Mouse (Mus musculus) neural tube, embryonic 15.5 days (tissue): ENCODE data around the gene Rufy1. TPM values are rescaled to one million over a fixed set of nuclear protein-coding genes. Genes with fewer than 3 reads are reported as not detected.
"Not testable (repeated sequence)": the region's sequence is repeated elsewhere in the genome, so short reads cannot be mapped to it uniquely, and the experiment has no call there.

Experiments used
- ATAC-seq: fragments of 200-750 bp; cut with Nextera tagmentation; 2 replicates; pipeline ENCODE4 v1.8.0; 2017; ENCODE audit warnings: mild to moderate bottlenecking, moderate TSS enrichment, moderate library complexity; ENCODE audit not compliant: low FRiP score
- H3K27ac ChIP-seq: fragments of 300-500 bp; sonication (generic); replicated peaks from 2 replicates; pipeline ENCODE4 v1.5.1; 2015; ENCODE audit warnings: mild to moderate bottlenecking, inconsistent platforms
- H3K27me3 ChIP-seq: fragments of 300-500 bp; sonication (generic); replicated peaks from 2 replicates; pipeline ENCODE4 v1.6.1; 2015; ENCODE audit warnings: inconsistent platforms
- H3K36me3 ChIP-seq: fragments of 300-500 bp; sonication (generic); 2 replicates; pipeline ENCODE4 v1.6.1; 2015; ENCODE audit warnings: inconsistent platforms
- H3K4me1 ChIP-seq: fragments of 300-500 bp; sonication (generic); 2 replicates; pipeline ENCODE4 v1.6.1; 2015; ENCODE audit warnings: inconsistent platforms
- H3K4me2 ChIP-seq: fragments of 300-500 bp; sonication (generic); 2 replicates; pipeline ENCODE4 v1.6.1; 2015; ENCODE audit warnings: inconsistent platforms, mild to moderate bottlenecking, moderate library complexity
- H3K4me3 ChIP-seq: fragments of 300-500 bp; sonication (generic); replicated peaks from 2 replicates; pipeline ENCODE4 v1.5.1; 2015; ENCODE audit warnings: mild to moderate bottlenecking, inconsistent platforms
- H3K9ac ChIP-seq: fragments of 300-500 bp; sonication (generic); replicated peaks from 2 replicates; pipeline ENCODE4 v1.6.1; 2015; ENCODE audit warnings: mild to moderate bottlenecking, inconsistent platforms
- H3K9me3 ChIP-seq: fragments of 300-500 bp; sonication (generic); replicated peaks from 2 replicates; pipeline ENCODE4 v1.6.1; 2016; ENCODE audit warnings: inconsistent platforms
- WGBS: fragments of 180-500 bp; shearing (Covaris S2); methylation state at CpG from one replicate; pipeline ENCODE4 v1.1.7; 2015; ENCODE audit warnings: mixed read lengths; 5-methylcytosine and 5-hydroxymethylcytosine counted together
- microRNA counts: library from miRNA; unstranded; fragments of <30 nt; microRNA quantifications from one replicate; lab custom pipeline; 2016
- microRNA-seq: library from miRNA; unstranded; fragments of <30 nt; microRNA quantifications from one replicate; pipeline ENCODE4, GENCODE M21; 2017
- polyA plus RNA-seq: library from polyadenylated mRNA; unstranded; fragments of >200 nt; fragmentation: Nextera tagmentation; extraction: Ambion mirVana; gene quantifications from 2 replicates; pipeline ENCODE4 v1.2.1, GENCODE M21; 2015

The Rufy1 gene
- polyA plus RNA-seq, 1 experiment from 2014 or later = 25.1 TPM

GRCm38 (mm10) chr11:50361282-50361681 lies 69.6 kb downstream of the Rufy1 start:
- whole genome bisulfite sequencing = 81% methylated on average over 1 of the region's 1 CpGs
- not testable (repeated sequence) for H3K9ac ChIP-seq, H3K9me3 ChIP-seq, H3K4me3 ChIP-seq, ATAC-seq, H3K4me2 ChIP-seq, H3K36me3 ChIP-seq, H3K27ac ChIP-seq, H3K27me3 ChIP-seq
- H3K4me1 ChIP-seq = peaks cover 13% of the 10 kb centered on the region

DNA sequence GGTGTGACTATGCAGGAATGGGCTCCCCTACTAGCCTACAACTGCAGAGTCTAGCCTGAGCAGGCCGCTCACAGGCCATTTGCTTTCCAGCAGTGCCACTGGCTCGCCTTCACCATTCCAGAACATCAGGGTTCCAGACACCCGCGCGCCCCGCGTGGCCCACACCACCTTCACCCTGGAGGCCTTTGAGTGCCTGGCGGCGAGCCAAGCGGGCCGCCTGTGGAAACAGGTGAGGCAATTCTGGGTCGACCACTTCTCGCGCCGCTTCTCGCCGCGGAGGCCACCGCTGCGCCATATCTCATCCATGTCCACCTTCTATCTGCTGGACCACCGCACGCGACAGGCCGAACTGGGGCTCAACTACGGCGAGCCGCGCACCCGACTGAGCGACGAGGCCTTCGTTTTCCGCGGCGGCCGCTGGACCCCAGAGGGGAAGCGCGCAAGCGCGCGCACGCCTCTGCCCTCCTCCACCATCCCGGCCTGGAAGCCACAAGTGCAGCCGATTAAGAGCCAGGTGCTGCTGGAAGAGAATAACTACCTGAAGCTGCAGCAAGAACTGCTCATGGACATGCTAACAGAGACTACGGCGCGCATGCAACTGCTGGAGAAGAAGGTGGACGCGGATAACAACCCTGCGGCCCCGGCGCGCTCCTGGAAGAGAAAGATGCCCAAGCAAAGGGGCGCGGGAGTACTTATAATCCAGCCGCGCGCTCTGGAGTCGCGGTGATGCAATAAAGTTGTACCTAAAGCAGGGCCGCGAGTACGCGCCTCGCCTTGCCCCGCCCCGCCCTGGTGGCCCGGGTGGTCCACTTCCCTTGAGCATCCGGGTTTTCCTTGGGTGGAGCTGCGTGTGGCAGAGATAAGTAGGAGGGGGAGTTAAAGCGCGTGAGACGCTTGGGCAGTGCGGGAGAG lies 71.7 kb downstream of the Rufy1 start:
- Histone ChIP-seq H3K4me2 (peak overlapping the region; percentile 92), H3K36me3 (no peaks in the 10 kb centered on the region), H3K27me3 (0 out of 2 replicates have a peak, but pooled peaks cover 4% of the 10 kb centered on the region), H3K9me3 (no peaks in the 10 kb centered on the region), H3K4me1 (peaks cover 16% of the 10 kb centered on the region), H3K9ac (peak overlapping the region; percentile 54), H3K4me3 (peak overlapping the region; percentile 55), H3K27ac (peak overlapping the region; percentile 82)
- 2% methylated on average over 74 of the region's 74 CpGs for WGBS
- peak; percentile 86 for ATAC-seq

DNA sequence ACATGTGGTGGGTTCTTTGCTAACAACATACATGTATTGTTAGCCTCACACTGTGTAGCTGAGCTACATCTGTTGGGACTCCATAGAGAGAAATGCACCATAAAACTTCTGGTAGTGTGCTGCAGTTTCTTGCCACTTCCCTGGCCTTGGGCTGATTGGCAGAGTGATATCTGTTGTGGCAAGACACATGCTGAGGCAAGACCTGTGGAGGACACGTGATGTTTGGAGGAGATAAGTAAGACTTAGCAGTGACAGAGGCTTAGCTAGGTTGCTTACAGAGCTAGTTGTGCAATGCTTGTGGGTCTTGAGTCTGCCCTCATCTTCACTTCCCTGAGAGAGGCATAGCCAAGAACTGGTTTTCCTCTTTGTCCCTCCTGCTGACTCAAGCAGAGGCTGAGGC lies 75.5 kb downstream of the Rufy1 start:
- H3K27ac ChIP-seq = no peak overlapping the region
- no peak overlapping the region for H3K9ac ChIP-seq
- no peak overlapping the region for H3K4me3 ChIP-seq
- no peak for ATAC-seq
- no peaks in the 10 kb centered on the region for H3K9me3 ChIP-seq
- no peaks in the 10 kb centered on the region for H3K36me3 ChIP-seq
- peaks cover 16% of the 10 kb centered on the region for H3K4me1 ChIP-seq
- 68% methylated on average over 1 of the region's 1 CpGs for WGBS
- 0 out of 2 replicates have a peak, but pooled peaks cover 4% of the 10 kb centered on the region for H3K27me3 ChIP-seq
- H3K4me2 ChIP-seq = no peak overlapping the region

- ATAC-seq = no peak
- Histone ChIP-seq H3K9me3 (no peaks in the 10 kb centered on the region), H3K4me2 (no peak overlapping the region), H3K36me3 (no peaks in the 10 kb centered on the region), H3K27me3 (0 out of 2 replicates have a peak, but pooled peaks cover 4% of the 10 kb centered on the region), H3K4me3 (no peak overlapping the region), H3K4me1 (peaks cover 16% of the 10 kb centered on the region), H3K9ac (no peak overlapping the region), H3K27ac (no peak overlapping the region)
- 58% methylated on average over 3 of the region's 3 CpGs for WGBS
These were observed 76.1 kb downstream of the Rufy1 start for GRCm38 (mm10) chr11:50354851-50355250.

GRCm38 (mm10) chr11:50354162-50354561 lies 76.8 kb downstream of the Rufy1 start, which contains the start of gene Cby3:
TSS of gene Cby3 (plus strand) at chr11:50354462.
- H3K27me3 ChIP-seq = 0 out of 2 replicates have a peak, but pooled peaks cover 4% of the 10 kb centered on the region

GRCm38 (mm10) chr11:50352177-50352576 lies 78.7 kb downstream of the Rufy1 start:
- H3K36me3 ChIP-seq = no peaks in the 10 kb centered on the region
- no peak overlapping the region for H3K4me3 ChIP-seq
- no peaks in the 10 kb centered on the region for H3K9me3 ChIP-seq
- no peak overlapping the region for H3K27ac ChIP-seq
- 0 out of 2 replicates have a peak, but pooled peaks cover 2% of the 10 kb centered on the region for H3K4me1 ChIP-seq
- WGBS = 72% methylated on average over 2 of the region's 2 CpGs
- H3K27me3 ChIP-seq = no peaks in the 10 kb centered on the region
- no peak overlapping the region for H3K4me2 ChIP-seq
- ATAC-seq = no peak
- no peak overlapping the region for H3K9ac ChIP-seq

More at GRCm38 (mm10) chr11:50354162-50354561, 76.8 kb downstream of the Rufy1 start, which contains the start of gene Cby3:
- H3K27ac ChIP-seq = no peak within 1 kb of the TSS
- H3K9ac ChIP-seq = no peak within 1 kb of the TSS
- no peak within 1 kb of the TSS for H3K4me2 ChIP-seq
- no peak for ATAC-seq
- no peaks in the 10 kb centered on the region for H3K9me3 ChIP-seq
- H3K36me3 ChIP-seq = no peaks in the 10 kb centered on the region
- peaks cover 10% of the 10 kb centered on the region; the same call in 1 of the 2 replicates for H3K4me1 ChIP-seq
- no peak within 1 kb of the TSS for H3K4me3 ChIP-seq

DNA sequence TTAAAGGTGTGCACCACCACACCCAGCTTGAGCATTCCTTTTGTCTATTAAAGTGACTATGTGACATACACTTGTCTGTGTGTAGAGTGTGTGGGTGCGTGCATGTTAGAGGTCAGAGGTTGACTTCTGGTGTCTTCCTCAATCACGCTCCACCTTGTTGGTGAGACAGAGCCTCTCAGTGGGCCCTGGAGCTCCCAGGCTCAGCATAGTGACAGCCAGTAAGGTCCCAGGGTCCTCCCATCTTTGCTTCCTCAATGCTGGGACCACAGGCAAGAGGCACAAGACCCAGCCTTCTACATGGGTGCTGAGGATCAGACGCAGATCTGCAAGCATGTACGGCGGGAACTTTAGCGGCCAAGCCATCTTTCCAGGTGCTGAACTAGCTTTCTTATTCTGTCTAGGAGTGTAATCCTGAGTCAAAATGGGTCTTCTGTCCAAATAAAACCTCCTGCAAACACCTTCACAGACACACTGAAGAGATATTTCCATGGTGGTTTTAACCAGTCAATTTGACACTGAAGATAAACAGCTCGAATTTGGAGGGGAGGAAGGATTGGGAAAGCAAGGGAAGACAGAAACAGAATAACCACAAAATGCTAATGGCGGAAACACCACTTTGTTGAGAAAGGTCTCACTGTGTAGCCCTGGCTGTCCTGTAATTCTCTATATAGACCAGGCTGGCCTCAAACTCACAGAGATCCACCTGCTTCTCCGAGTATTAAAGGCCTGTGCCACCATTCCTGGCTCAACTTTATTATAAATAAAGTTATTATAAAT lies 84.5 kb downstream of the Rufy1 start:
- H3K27me3 ChIP-seq = no peaks in the 10 kb centered on the region
- no peak overlapping the region for H3K4me3 ChIP-seq
- 90% methylated on average over 9 of the region's 9 CpGs for WGBS
- no peak overlapping the region for H3K4me2 ChIP-seq
- no peaks in the 10 kb centered on the region for H3K36me3 ChIP-seq
- ATAC-seq = no peak
- no peak overlapping the region for H3K27ac ChIP-seq
- H3K9ac ChIP-seq = no peak overlapping the region
- no peaks in the 10 kb centered on the region for H3K4me1 ChIP-seq
- no peaks in the 10 kb centered on the region for H3K9me3 ChIP-seq

DNA sequence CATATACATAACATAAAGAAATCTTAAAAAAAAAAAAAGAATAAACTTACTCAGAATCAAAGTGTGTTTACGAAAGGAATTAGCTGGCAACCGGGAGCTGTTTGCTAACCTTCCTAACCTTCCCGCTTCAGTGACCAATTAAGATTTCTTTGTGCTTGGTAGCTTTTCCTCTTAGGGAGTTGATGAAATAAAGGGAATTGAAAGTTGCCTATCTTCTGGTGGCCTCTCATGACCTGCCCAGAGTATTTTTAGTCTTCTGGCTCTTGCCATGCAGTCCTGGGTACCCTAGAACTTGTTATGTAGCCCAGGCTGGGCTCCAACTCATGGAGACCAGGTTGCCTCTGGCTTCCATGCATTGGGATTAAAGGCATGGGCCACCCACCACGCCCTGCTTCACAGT lies 85.4 kb downstream of the Rufy1 start:
- H3K4me3 ChIP-seq = no peak overlapping the region
- H3K4me2 ChIP-seq = no peak overlapping the region
- H3K9me3 ChIP-seq = no peaks in the 10 kb centered on the region
- 82% methylated on average over 4 of the region's 4 CpGs for WGBS
- H3K9ac ChIP-seq = no peak overlapping the region
- no peaks in the 10 kb centered on the region for H3K27me3 ChIP-seq
- no peaks in the 10 kb centered on the region for H3K36me3 ChIP-seq
- no peak for ATAC-seq
- no peak overlapping the region for H3K27ac ChIP-seq
- no peaks in the 10 kb centered on the region for H3K4me1 ChIP-seq

MicroRNAs within 50 kb of the gene (microRNA counts, 519-probe panel; counts per million panel counts)
- 2,464 counts per million, percentile 56 among the panel's probes with 10 or more counts for microRNA mmu-miR-804 (lab: Ali Mortazavi, UCI)

Small RNA genes within 50 kb of the gene (microRNA-seq; reads per million reads assigned to microRNA genes)
- gene Mir804 = not detected

Other genes starting within 250 kb of the Rufy1 start
- 421 and 450 TPM in 2 replicates for gene Sqstm1, start 220.3 kb downstream of the Rufy1 start, polyA plus RNA-seq
- 50.2 and 63.8 TPM in 2 replicates for gene Mgat4b, start 220.2 kb downstream of the Rufy1 start, polyA plus RNA-seq
- gene Ltc4s, start 192.5 kb downstream of the Rufy1 start, polyA plus RNA-seq = 2.9 and 3.7 TPM in 2 replicates
- 2.5 and 2.6 TPM in 2 replicates for gene Maml1, start 138.8 kb downstream of the Rufy1 start, polyA plus RNA-seq
- gene Canx, start 105.5 kb downstream of the Rufy1 start, polyA plus RNA-seq = 289 and 305 TPM in 2 replicates
- gene Cby3, start 76.7 kb downstream of the Rufy1 start, polyA plus RNA-seq = 0.55 and 1.8 TPM in 2 replicates
- 390 and 401 TPM in 2 replicates for gene Hnrnph1, start 54.1 kb downstream of the Rufy1 start, polyA plus RNA-seq
- 4.7 and 5.6 TPM in 2 replicates for gene Adamts2, start 171.0 kb upstream of the Rufy1 start, polyA plus RNA-seq